Mouse (Mus musculus): ENCODE data around the gene Gpr142. TPM values are rescaled to one million over a fixed set of nuclear protein-coding genes. Genes with fewer than 3 reads are reported as not detected.

The Gpr142 gene
- total RNA-seq, 1 experiment, result 0.27 TPM

- Histone ChIP-seq H3K27ac (ENCODE audit: insufficient read depth, low read depth, low read length, poor library complexity, severe bottlenecking) (no peak overlapping the region), H3K4me1 (ENCODE audit: control insufficient read depth in 2 of 2, insufficient read depth in 2 of 2, low read length in 2 of 2, poor library complexity in 1 of 2) (peaks cover 6 to 26% of the 10 kb centered on the region in 2 experiments; a peak in 3 of 4 replicates)
- TF ChIP-seq CHD2 (IDR thresholded peaks at IDR 0.05; ENCODE audit: low read depth, low read length) (no peak), MAFK (IDR thresholded peaks at IDR 0.05; ENCODE audit: insufficient read depth, low read depth, low read length) (no peak), HCFC1 (IDR thresholded peaks at IDR 0.05; ENCODE audit: borderline replicate concordance, insufficient read depth, low read length) (no peak), ZNF384 (IDR thresholded peaks at IDR 0.05; ENCODE audit: low read depth, low read length) (no peak), ZC3H11A (IDR thresholded peaks at IDR 0.05; ENCODE audit: borderline replicate concordance, low read depth, low read length) (no peak)
Observed at GRCm38 (mm10) chr11:114807025-114807424, 8.3 kb downstream of the Gpr142 start.

GRCm38 (mm10) chr11:114807686-114808427 is 9.1 kb downstream of the Gpr142 start:
- no peaks in the 10 kb centered on the region for H3K9me3 ChIP-seq (ENCODE audit: control insufficient read depth, insufficient read depth, low read depth, low read length)
- TF ChIP-seq CHD2 (IDR thresholded peaks at IDR 0.05; ENCODE audit: low read depth, low read length) (no peak), MAFK (IDR thresholded peaks at IDR 0.05; ENCODE audit: insufficient read depth, low read depth, low read length) (no peak), HCFC1 (IDR thresholded peaks at IDR 0.05; ENCODE audit: borderline replicate concordance, insufficient read depth, low read length) (no peak), ZC3H11A (IDR thresholded peaks at IDR 0.05; ENCODE audit: borderline replicate concordance, low read depth, low read length) (no peak), ZNF384 (IDR thresholded peaks at IDR 0.05; ENCODE audit: low read depth, low read length) (no peak)
- no peak overlapping the region for H3K27ac ChIP-seq (ENCODE audit: insufficient read depth, low read depth, low read length, poor library complexity, severe bottlenecking)
- H3K9ac ChIP-seq (ENCODE audit: insufficient read depth, low read depth, low read length, poor library complexity, severe bottlenecking), result no peak overlapping the region
- peaks cover 5 to 22% of the 10 kb centered on the region in 2 experiments; a peak in 3 of 4 replicates for H3K4me1 ChIP-seq (ENCODE audit: control insufficient read depth in 2 of 2, insufficient read depth in 2 of 2, low read length in 2 of 2, poor library complexity in 1 of 2)
- H3K4me3 ChIP-seq (ENCODE audit: insufficient read depth in 1 of 2, low read depth in 1 of 2, low read length in 2 of 2, poor library complexity in 1 of 2, severe bottlenecking in 1 of 2), result no peak overlapping the region
- in situ Hi-C loops (cut with MboI; ENCODE audit: low sequenced_read_pairs in 2 of 2, unreplicated experiment in 2 of 2), result no loop called here
- DNase-seq (ENCODE audit: low read depth, low spot score), result no peak
- H3K36me3 ChIP-seq (ENCODE audit: control insufficient read depth, insufficient read depth, low read length, poor library complexity, severe bottlenecking), result no peaks in the 10 kb centered on the region

More at GRCm38 (mm10) chr11:114807025-114807424, 8.3 kb downstream of the Gpr142 start:
- Histone ChIP-seq H3K4me3 (ENCODE audit: insufficient read depth in 1 of 2, low read depth in 1 of 2, low read length in 2 of 2, poor library complexity in 1 of 2, severe bottlenecking in 1 of 2) (no peak overlapping the region), H3K36me3 (ENCODE audit: control insufficient read depth, insufficient read depth, low read length, poor library complexity, severe bottlenecking) (no peaks in the 10 kb centered on the region), H3K9ac (ENCODE audit: insufficient read depth, low read depth, low read length, poor library complexity, severe bottlenecking) (no peak overlapping the region), H3K9me3 (ENCODE audit: control insufficient read depth, insufficient read depth, low read depth, low read length) (no peaks in the 10 kb centered on the region)
- in situ Hi-C loops (cut with MboI; ENCODE audit: low sequenced_read_pairs in 2 of 2, unreplicated experiment in 2 of 2), result no loop called here
- DNase-seq (ENCODE audit: low read depth, low spot score), result no peak

GRCm38 (mm10) chr11:114809371-114809770 is 10.6 kb downstream of the Gpr142 start:
- no peak for TF ChIP-seq ZC3H11A (IDR thresholded peaks at IDR 0.05; ENCODE audit: borderline replicate concordance, low read depth, low read length)
- TF ChIP-seq MAFK (IDR thresholded peaks at IDR 0.05; ENCODE audit: insufficient read depth, low read depth, low read length), result no peak
- TF ChIP-seq ZNF384 (IDR thresholded peaks at IDR 0.05; ENCODE audit: low read depth, low read length), result no peak
- no peak for TF ChIP-seq CHD2 (IDR thresholded peaks at IDR 0.05; ENCODE audit: low read depth, low read length)
- no peak for TF ChIP-seq HCFC1 (IDR thresholded peaks at IDR 0.05; ENCODE audit: borderline replicate concordance, insufficient read depth, low read length)

GRCm38 (mm10) chr11:114810344-114810743 is 11.6 kb downstream of the Gpr142 start:
- Histone ChIP-seq H3K9ac (ENCODE audit: insufficient read depth, low read depth, low read length, poor library complexity, severe bottlenecking) (no peak overlapping the region; the same call in 1 of the 2 replicates), H3K9me3 (ENCODE audit: control insufficient read depth, insufficient read depth, low read depth, low read length) (no peaks in the 10 kb centered on the region), H3K4me3 (ENCODE audit: insufficient read depth in 1 of 2, low read depth in 1 of 2, low read length in 2 of 2, poor library complexity in 1 of 2, severe bottlenecking in 1 of 2) (no peak overlapping the region), H3K4me1 (ENCODE audit: control insufficient read depth in 2 of 2, insufficient read depth in 2 of 2, low read length in 2 of 2, poor library complexity in 1 of 2) (peaks cover 4 to 25% of the 10 kb centered on the region in 2 experiments; a peak in 2 of 4 replicates), H3K27ac (ENCODE audit: insufficient read depth, low read depth, low read length, poor library complexity, severe bottlenecking) (peak overlapping the region; percentile 44; the same call in 1 of the 2 replicates), H3K36me3 (ENCODE audit: control insufficient read depth, insufficient read depth, low read length, poor library complexity, severe bottlenecking) (no peaks in the 10 kb centered on the region)
- in situ Hi-C loops (cut with MboI; ENCODE audit: low sequenced_read_pairs in 2 of 2, unreplicated experiment in 2 of 2), result no loop called here
- DNase-seq (ENCODE audit: low read depth, low spot score), result no peak
- no peak for TF ChIP-seq ZNF384 (IDR thresholded peaks at IDR 0.05; ENCODE audit: low read depth, low read length)
- no peak for TF ChIP-seq CHD2 (IDR thresholded peaks at IDR 0.05; ENCODE audit: low read depth, low read length)
- TF ChIP-seq ZC3H11A (IDR thresholded peaks at IDR 0.05; ENCODE audit: borderline replicate concordance, low read depth, low read length), result no peak
- TF ChIP-seq HCFC1 (IDR thresholded peaks at IDR 0.05; ENCODE audit: borderline replicate concordance, insufficient read depth, low read length), result no peak
- no peak for TF ChIP-seq MAFK (IDR thresholded peaks at IDR 0.05; ENCODE audit: insufficient read depth, low read depth, low read length)

More at GRCm38 (mm10) chr11:114809371-114809770, 10.6 kb downstream of the Gpr142 start:
- H3K4me1 ChIP-seq (ENCODE audit: control insufficient read depth in 2 of 2, insufficient read depth in 2 of 2, low read length in 2 of 2, poor library complexity in 1 of 2), result peaks cover 4 to 22% of the 10 kb centered on the region in 2 experiments; a peak in 2 of 4 replicates
- no peaks in the 10 kb centered on the region for H3K9me3 ChIP-seq (ENCODE audit: control insufficient read depth, insufficient read depth, low read depth, low read length)
- no peak overlapping the region for H3K4me3 ChIP-seq (ENCODE audit: insufficient read depth in 1 of 2, low read depth in 1 of 2, low read length in 2 of 2, poor library complexity in 1 of 2, severe bottlenecking in 1 of 2)
- in situ Hi-C loops (cut with MboI; ENCODE audit: low sequenced_read_pairs in 2 of 2, unreplicated experiment in 2 of 2), result no loop called here
- no peaks in the 10 kb centered on the region for H3K36me3 ChIP-seq (ENCODE audit: control insufficient read depth, insufficient read depth, low read length, poor library complexity, severe bottlenecking)
- no peak overlapping the region for H3K9ac ChIP-seq (ENCODE audit: insufficient read depth, low read depth, low read length, poor library complexity, severe bottlenecking)
- DNase-seq (ENCODE audit: low read depth, low spot score), result no peak
- no peak overlapping the region for H3K27ac ChIP-seq (ENCODE audit: insufficient read depth, low read depth, low read length, poor library complexity, severe bottlenecking)

Measured in ES-E14 (cell line).